Mouse (Mus musculus): ENCODE measurements around the gene Iqcf3.

GRCm38 (mm10) chr9:106482578-106483115 is 78.8 kb downstream of the Iqcf3 start:
- TF ChIP-seq CTCF (IDR thresholded peaks at IDR 0.05) = no peak
- TF ChIP-seq POLR2A (IDR thresholded peaks at IDR 0.05; ENCODE audit: insufficient read depth, low read depth, low read length) = no peak
- no peak for TF ChIP-seq EP300 (IDR thresholded peaks at IDR 0.05; ENCODE audit: insufficient read depth, low read depth, low read length)
